Mouse (Mus musculus) MEL (cell line): ENCODE results near the gene Dyrk1a.

Experiments used
- BHLHE40 ChIP-seq: IDR thresholded peaks from 2 replicates; pipeline ENCODE4 v1.6.1; 2012; ENCODE audit warnings: low read depth, mild to moderate bottlenecking, inconsistent platforms, low read length, improper control_type of control experiment, borderline replicate concordance
- CTCF ChIP-seq, 3 experiments: IDR thresholded peaks in 2 of 3; conservative IDR thresholded peaks in 1 of 3; 2 replicates each; pipeline ENCODE4 v1.5.1; 2011 to 2012; ENCODE audit warnings: low read length in 3 of 3, low read depth in 2 of 3, mild to moderate bottlenecking in 2 of 3, improper control_type of control experiment in 1 of 3, inconsistent platforms in 1 of 3, mixed read lengths in 1 of 3, moderate library complexity in 1 of 3; ENCODE audit not compliant: control insufficient read depth in 1 of 3, insufficient read depth in 1 of 3, poor library complexity in 1 of 3, severe bottlenecking in 1 of 3
- E2F4 ChIP-seq: IDR thresholded peaks from 2 replicates; pipeline ENCODE4 v1.6.1; 2011; ENCODE audit warnings: low read depth, low read length, improper control_type of control experiment, borderline replicate concordance
- EP300 ChIP-seq, 2 experiments: IDR thresholded peaks; 2 replicates each; pipeline ENCODE4 v1.6.1; 2011; ENCODE audit warnings: improper control_type of control experiment in 2 of 2, low read length in 2 of 2, low read depth in 1 of 2, mild to moderate bottlenecking in 1 of 2
- POLR2A ChIP-seq, 2 experiments: IDR thresholded peaks; 2 replicates each; pipeline ENCODE4 v1.6.1; 2011 to 2012; ENCODE audit warnings: low read length in 2 of 2, mild to moderate bottlenecking in 2 of 2, control low read depth in 1 of 2, improper control_type of control experiment in 1 of 2, low read depth in 1 of 2, moderate library complexity in 1 of 2; ENCODE audit not compliant: control insufficient read depth in 1 of 2, insufficient read depth in 1 of 2, poor library complexity in 1 of 2

DNA sequence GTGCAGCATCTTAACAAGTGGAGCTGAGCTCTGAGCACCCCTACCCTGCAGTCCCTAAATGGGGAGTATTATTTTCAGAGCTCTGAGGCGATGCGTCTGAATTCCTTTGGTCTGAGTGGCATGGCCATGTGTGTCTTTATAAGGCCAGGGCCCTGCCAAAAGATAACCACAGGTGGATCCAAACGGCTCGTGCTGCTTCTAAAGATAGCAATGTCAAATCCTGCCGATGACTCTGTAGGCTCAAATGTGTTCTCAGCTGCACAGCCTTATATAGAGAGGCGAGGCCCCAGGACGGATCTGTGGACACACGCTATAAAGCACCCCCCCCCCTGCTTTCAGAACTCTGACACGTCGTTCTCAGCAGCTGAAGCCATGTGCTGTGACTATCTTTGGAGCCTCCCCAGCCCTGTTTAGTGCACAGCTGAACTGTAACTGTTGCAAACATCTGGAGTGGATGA is 151.8 kb downstream of the Dyrk1a start:
- TF ChIP-seq BHLHE40: no peak
- TF ChIP-seq POLR2A (IDR thresholded peaks at IDR 0.05; ENCODE audit: control insufficient read depth in 1 of 2, insufficient read depth in 1 of 2, low read depth in 1 of 2, low read length in 2 of 2, poor library complexity in 1 of 2): no peak
- TF ChIP-seq CTCF (IDR thresholded peaks at IDR 0.05 in 2 of 3, conservative IDR thresholded peaks at IDR 0.05 in 1 of 3; ENCODE audit: control insufficient read depth in 1 of 3, insufficient read depth in 1 of 3, low read depth in 2 of 3, low read length in 3 of 3, poor library complexity in 1 of 3, severe bottlenecking in 1 of 3): no peak
- no peak for TF ChIP-seq E2F4
- no peak for TF ChIP-seq EP300 (IDR thresholded peaks at IDR 0.05; ENCODE audit: low read depth in 1 of 2, low read length in 2 of 2)
